Mouse (Mus musculus): Measurements from ENCODE around the gene Efcab9.
A peak's percentile ranks its signal among the peaks of the same experiment; 100 is the strongest.

DNA sequence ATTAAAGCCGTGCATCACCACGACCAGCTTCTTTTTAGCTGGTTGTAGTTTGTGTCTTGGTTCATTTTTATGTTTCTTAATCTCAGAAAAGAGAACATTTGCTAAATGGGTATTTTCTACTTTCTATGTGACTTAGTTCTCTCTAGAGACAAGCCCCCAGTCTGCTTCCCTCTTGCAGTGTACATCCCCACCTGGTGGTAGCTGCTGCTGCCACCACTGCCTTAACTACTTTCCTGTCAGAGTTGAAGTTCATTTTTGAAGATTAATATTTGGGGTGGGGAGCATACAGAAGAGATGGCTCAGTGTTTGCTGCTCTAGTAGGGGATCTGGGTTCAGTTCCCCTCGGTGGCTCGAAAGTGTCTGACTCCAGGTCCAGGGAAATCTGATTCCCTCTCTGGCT lies 31.9 kb downstream of the Efcab9 start:
- TF ChIP-seq RAD21 (IDR thresholded peaks at IDR 0.05; ENCODE audit: low read depth, low read length): peak; percentile 25; the same call in 1 of the 2 replicates
- TF ChIP-seq MXI1 (IDR thresholded peaks at IDR 0.05; ENCODE audit: low read depth, low read length): no peak
- TF ChIP-seq CHD1 (IDR thresholded peaks at IDR 0.05; ENCODE audit: low read depth, low read length): no peak
- no peak for TF ChIP-seq MAFK (IDR thresholded peaks at IDR 0.05; ENCODE audit: borderline replicate concordance, low read depth, low read length)
- peak in 2 of 3 experiments; percentile 34 to 42; a peak in 4 of 6 replicates for TF ChIP-seq CTCF (IDR thresholded peaks at IDR 0.05 in 2 of 3, conservative IDR thresholded peaks at IDR 0.05 in 1 of 3; ENCODE audit: control insufficient read depth in 1 of 3, insufficient read depth in 1 of 3, low read depth in 2 of 3, low read length in 3 of 3, poor library complexity in 1 of 3, severe bottlenecking in 1 of 3)
- TF ChIP-seq ETS1 (IDR thresholded peaks at IDR 0.05; ENCODE audit: low read depth, low read length): no peak
- TF ChIP-seq KAT2A (conservative IDR thresholded peaks at IDR 0.05; ENCODE audit: low read depth, low read length): no peak

All from MEL (cell line).